Mouse (Mus musculus) ES-E14 (cell line): Measurements from ENCODE around the gene Mysm1. TPM values are rescaled to one million over a fixed set of nuclear protein-coding genes. Genes with fewer than 3 reads are reported as not detected.

Source experiments
- DNase-seq: peaks from one replicate; pipeline ENCODE4 v3.0.0-alpha.2; 2013; ENCODE audit warnings: low read depth, low spot score
- H3K27ac ChIP-seq: 2 replicates; pipeline ENCODE4 v1.5.1; 2012; ENCODE audit warnings: low read depth, mild to moderate bottlenecking, low read length, moderate library complexity, mixed read lengths; ENCODE audit not compliant: poor library complexity, insufficient read depth, severe bottlenecking
- H3K36me3 ChIP-seq: 2 replicates; pipeline ENCODE4 v1.6.1; 2012; ENCODE audit warnings: mild to moderate bottlenecking, low read length, moderate library complexity, mixed read lengths; ENCODE audit not compliant: control insufficient read depth, poor library complexity, insufficient read depth, severe bottlenecking
- H3K4me1 ChIP-seq, 2 experiments: fragments of 150-350 bp in 1 of 2; sonication (generic) in 1 of 2; 2 replicates each; pipeline ENCODE4 v1.6.1; 2012; ENCODE audit warnings: low read length in 2 of 2, mild to moderate bottlenecking in 1 of 2, mixed read lengths in 1 of 2; ENCODE audit not compliant: control insufficient read depth in 2 of 2, insufficient read depth in 2 of 2, poor library complexity in 1 of 2
- H3K4me3 ChIP-seq, 2 experiments: fragments of 150-350 bp in 1 of 2; sonication (generic) in 1 of 2; 2 replicates each; pipeline ENCODE4 v1.5.1; 2012; ENCODE audit warnings: low read length in 2 of 2, low read depth in 1 of 2, mild to moderate bottlenecking in 1 of 2, mixed read lengths in 1 of 2; ENCODE audit not compliant: insufficient read depth in 1 of 2, poor library complexity in 1 of 2, severe bottlenecking in 1 of 2
- H3K9ac ChIP-seq: 2 replicates; pipeline ENCODE4 v1.6.1; 2012; ENCODE audit warnings: low read depth, mild to moderate bottlenecking, low read length, mixed read lengths; ENCODE audit not compliant: poor library complexity, insufficient read depth, severe bottlenecking
- H3K9me3 ChIP-seq: fragments of 150-350 bp; sonication (generic); 2 replicates; pipeline ENCODE4 v1.6.1; 2012; ENCODE audit warnings: low read depth, mild to moderate bottlenecking, low read length; ENCODE audit not compliant: control insufficient read depth, insufficient read depth
- CHD2 ChIP-seq: IDR thresholded peaks from 2 replicates; pipeline ENCODE4 v1.6.1; 2014; ENCODE audit warnings: mild to moderate bottlenecking, low read depth, low read length, inconsistent platforms
- HCFC1 ChIP-seq: IDR thresholded peaks from 2 replicates; pipeline ENCODE4 v1.6.1; 2012; ENCODE audit warnings: low read length, inconsistent platforms, borderline replicate concordance; ENCODE audit not compliant: insufficient read depth
- MAFK ChIP-seq: IDR thresholded peaks from 2 replicates; pipeline ENCODE4 v1.6.1; 2014; ENCODE audit warnings: mild to moderate bottlenecking, low read depth, low read length, inconsistent platforms; ENCODE audit not compliant: insufficient read depth
- ZC3H11A ChIP-seq: IDR thresholded peaks from 2 replicates; pipeline ENCODE4 v1.6.1; 2012; ENCODE audit warnings: low read depth, mild to moderate bottlenecking, inconsistent platforms, low read length, borderline replicate concordance
- ZNF384 ChIP-seq: IDR thresholded peaks from 2 replicates; pipeline ENCODE4 v1.6.1; 2012; ENCODE audit warnings: low read depth, low read length, inconsistent platforms
- in situ Hi-C, 2 experiments: fragments of 600-800 bp; cut with MboI; formaldehyde crosslinking; loops; one replicate each; pipeline ENCODE4 v1.15.1; 2025; ENCODE audit warnings: low sequenced_read_pairs in 2 of 2, inconsistent platforms in 1 of 2; ENCODE audit not compliant: unreplicated experiment in 2 of 2
- total RNA-seq: library from RNA; depleted of rRNA; stranded (reverse); fragments of 300-350 nt; gene quantifications from 2 replicates; pipeline ENCODE4 v1.2.3, GENCODE M21; 2012; rRNA removed

Gene Mysm1
- total RNA-seq: 34.0 and 36.5 TPM in 2 replicates

DNA sequence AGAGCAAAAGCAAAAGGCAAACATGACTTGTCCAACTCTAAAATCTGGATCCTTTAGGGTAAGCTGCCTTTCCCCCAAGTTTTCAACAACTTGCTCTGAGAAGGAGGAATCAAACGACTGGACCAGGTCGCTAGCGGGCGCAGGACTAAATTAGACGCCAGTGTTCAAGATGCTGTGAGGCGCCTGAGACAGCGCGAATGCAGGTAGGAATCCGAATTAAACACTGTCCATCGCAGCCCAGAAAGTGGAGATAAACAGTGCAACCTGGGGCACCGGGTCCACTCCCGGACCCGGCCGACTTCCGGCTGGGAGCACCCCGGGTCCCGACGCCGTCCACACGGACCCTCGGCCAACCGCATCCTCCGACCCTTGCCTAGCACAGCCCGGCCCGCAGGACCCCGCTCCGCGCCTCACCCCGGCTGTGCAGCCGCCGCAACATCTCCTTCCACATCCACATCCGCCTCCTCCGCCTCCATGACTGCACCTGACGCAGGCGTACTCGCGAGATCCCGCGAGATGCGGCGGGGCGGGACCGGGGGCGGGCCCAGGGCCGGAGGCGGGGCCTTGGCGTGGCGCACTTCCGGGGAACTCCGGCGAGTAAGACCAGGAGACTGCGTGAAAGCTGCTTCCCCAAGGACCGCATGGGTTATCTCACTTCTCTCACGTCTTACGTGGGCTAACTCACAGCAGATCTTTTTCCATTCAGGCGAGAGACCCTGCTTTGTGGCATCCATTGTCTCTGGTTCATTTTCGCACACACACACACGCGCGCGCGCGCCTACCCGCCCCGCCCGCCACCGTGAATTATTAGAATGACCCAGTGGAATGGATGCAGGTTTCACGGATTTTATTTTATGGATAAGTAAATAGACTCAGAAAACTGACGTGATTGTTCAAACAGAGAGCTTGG lies at the start of gene Mysm1:
Gene Mysm1, minus strand, starts transcription at position 511 of the 910 bp plus-strand sequence.
- peaks cover 2% of the 10 kb centered on the region for H3K36me3 ChIP-seq
- DNase-seq: peak; percentile 77
- TF ChIP-seq CHD2: peak; percentile 96
- 0 out of 2 replicates have a peak, but pooled peaks have one; percentile 40 for TF ChIP-seq HCFC1
- TF ChIP-seq ZNF384: no peak
- no peak for TF ChIP-seq MAFK
- peaks cover 2 to 3% of the 10 kb centered on the region in 2 experiments; a peak in 2 of 4 replicates for H3K4me1 ChIP-seq
- H3K4me3 ChIP-seq: peak within 1 kb of the TSS; percentile 65 to 97
- H3K9ac ChIP-seq: peak within 1 kb of the TSS; percentile 97
- H3K27ac ChIP-seq: peak within 1 kb of the TSS; percentile 57
- in situ Hi-C loops: no loop called here
- H3K9me3 ChIP-seq: no peaks in the 10 kb centered on the region

DNA sequence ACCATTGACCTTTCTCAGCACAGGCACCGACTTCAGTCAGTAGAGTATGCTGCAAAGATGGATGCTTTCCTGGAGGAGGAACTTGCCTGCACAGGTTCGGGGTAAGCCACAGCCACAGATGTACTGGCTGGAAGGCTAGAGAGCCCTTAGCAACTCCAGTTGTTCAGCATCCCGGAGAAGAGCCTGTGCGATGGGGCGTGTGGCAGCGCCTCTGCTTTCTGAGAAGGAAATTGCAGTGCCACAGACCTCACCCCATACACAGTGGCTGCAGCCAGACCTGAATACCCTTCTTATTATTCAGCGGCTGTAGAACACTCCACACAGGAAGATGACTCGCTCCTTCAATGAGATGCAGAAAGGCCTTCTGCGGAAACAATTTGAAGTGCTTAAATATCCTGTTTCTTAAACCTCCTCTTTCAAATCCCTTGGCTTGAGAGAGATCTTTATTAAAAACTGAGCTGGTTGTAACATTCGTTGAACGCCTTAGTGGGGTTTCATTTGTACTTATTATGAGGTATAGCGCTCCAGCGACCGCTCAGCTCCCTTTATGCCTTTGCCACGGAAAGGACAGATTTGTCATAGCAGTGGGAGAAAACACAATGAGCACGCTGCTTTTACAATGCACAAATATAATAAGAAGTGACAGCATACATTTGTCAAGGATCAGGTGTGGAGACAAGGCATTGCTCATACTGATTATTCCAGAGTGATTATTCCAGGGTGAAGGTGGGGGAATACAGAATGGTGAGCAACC lies 47.1 kb upstream of the Mysm1 start:
- H3K9me3 ChIP-seq: no peaks in the 10 kb centered on the region
- no peak overlapping the region for H3K27ac ChIP-seq
- H3K36me3 ChIP-seq: no peaks in the 10 kb centered on the region
- TF ChIP-seq HCFC1 (no peak), CHD2 (no peak), ZC3H11A (no peak), ZNF384 (no peak)
- no peak for DNase-seq
- no peak overlapping the region for H3K9ac ChIP-seq
- H3K4me3 ChIP-seq: no peak overlapping the region
- in situ Hi-C loops: no loop called here
- H3K4me1 ChIP-seq: no peaks in the 10 kb centered on the region

DNA sequence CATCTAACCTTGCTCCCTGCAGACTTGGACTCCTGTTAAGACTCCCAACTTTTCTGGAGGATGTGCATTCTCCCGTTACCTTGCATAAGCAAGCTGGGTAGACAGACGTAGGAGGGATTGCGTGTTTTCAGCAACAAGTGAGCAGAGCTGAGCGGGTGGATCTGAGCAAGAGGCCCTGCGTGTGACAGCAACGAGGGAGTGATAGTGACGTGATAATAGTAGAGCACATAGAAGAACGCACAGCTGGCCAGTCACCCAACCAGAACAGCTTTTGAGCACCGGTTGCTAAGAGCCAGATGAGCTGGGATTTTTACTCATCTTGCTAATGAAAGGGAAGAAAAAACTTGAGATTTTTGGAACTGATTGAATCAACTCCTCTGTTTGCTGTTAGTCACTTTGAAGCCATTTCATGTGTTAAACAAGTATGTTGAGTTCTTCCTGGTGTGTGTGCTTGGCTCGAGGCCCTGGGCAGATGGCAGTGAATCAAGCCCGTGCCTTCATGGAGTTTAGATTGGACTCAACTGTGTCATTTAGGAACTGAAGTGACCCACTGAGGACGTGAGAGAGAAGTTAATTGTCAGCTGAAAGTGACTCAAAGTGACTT lies 44.6 kb upstream of the Mysm1 start:
- Histone ChIP-seq H3K4me3 (no peak overlapping the region), H3K9me3 (no peaks in the 10 kb centered on the region), H3K36me3 (no peaks in the 10 kb centered on the region), H3K27ac (no peak overlapping the region), H3K4me1 (no peaks in the 10 kb centered on the region), H3K9ac (no peak overlapping the region)
- TF ChIP-seq HCFC1: no peak
- TF ChIP-seq ZC3H11A: no peak
- no peak for TF ChIP-seq MAFK
- no peak for TF ChIP-seq ZNF384
- no peak for TF ChIP-seq CHD2
- no peak for DNase-seq
- in situ Hi-C loops: loop anchor here (25.0 kb wide), 2 partner anchors 864 to 889 kb away; no protein-coding TSS in a partner anchor

DNA sequence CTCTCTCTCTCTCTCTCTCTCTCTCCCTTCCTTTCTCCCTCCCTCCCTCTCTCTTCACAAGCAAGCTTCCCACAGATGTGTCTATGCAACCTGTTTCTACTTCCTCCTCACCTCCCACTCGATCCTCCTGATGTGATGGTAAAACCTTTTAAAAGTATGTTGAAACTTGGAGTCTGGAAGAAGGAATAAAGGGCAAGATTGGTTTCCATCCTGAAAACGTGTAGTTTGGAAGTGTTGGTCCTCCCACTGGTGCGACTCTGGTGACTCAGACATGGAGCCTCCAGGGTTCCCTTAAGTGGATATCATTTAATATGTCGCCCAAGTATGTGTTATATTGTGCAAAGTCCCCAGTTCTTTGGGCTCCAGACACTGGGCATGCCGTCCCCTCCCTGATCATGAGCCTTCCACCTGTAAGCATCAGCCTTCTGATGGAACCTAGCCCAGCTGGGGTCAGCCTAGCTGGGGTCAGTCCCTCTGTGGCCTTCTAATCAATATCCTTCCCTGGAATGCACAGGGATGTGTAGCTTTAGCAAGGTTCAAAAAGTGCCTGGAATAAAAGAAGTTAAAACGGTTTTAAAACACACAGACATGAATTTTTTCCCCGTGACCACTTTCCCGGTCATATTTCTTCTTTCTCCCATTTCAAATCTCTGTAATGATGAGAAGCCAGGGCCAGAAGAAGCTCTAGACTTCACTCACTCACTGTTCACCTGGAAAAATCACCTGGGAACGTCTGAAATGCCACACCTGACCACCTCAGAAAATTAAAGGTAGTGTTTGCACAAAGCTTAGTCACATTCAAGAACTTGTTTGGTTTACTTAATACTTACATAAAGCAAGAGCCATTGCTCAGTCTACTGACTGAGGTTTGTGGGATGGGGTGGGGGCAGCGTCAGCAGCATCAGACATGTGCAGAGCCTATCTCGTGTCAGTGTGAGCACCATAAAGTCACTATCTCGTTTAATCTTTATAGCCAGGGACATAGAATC lies 43.0 kb upstream of the Mysm1 start:
- DNase-seq: no peak
- no peak for TF ChIP-seq ZNF384
- TF ChIP-seq HCFC1: no peak
- TF ChIP-seq CHD2: no peak
- no peak for TF ChIP-seq MAFK
- TF ChIP-seq ZC3H11A: no peak
- Histone ChIP-seq H3K4me1 (no peaks in the 10 kb centered on the region), H3K9ac (no peak overlapping the region), H3K27ac (no peak overlapping the region), H3K36me3 (no peaks in the 10 kb centered on the region), H3K9me3 (no peaks in the 10 kb centered on the region), H3K4me3 (no peak overlapping the region)
- in situ Hi-C loops: loop anchor here (25.0 kb wide), 2 partner anchors 865 to 890 kb away; no protein-coding TSS in a partner anchor
